Mouse (Mus musculus) liver, embryonic 14.5 days (tissue): ENCODE results near the gene Ldhd. TPM values are rescaled to one million over a fixed set of nuclear protein-coding genes. Genes with fewer than 3 reads are reported as not detected.
A peak's percentile ranks its signal among the peaks of the same experiment; 100 is the strongest.

Experiments
- ATAC-seq: fragments of 200-750 bp; cut with Nextera tagmentation; 2 replicates; pipeline ENCODE4 v1.8.0; 2017; ENCODE audit warnings: moderate number of reproducible peaks, mild to moderate bottlenecking, moderate library complexity; ENCODE audit not compliant: insufficient read depth
- DNase-seq, 3 experiments: peaks; one replicate each; pipeline ENCODE4 v3.0.0-alpha.2; 2012 to 2013; ENCODE audit warnings: low read depth in 3 of 3, low spot score in 3 of 3
- H3K27ac ChIP-seq: fragments of 300-500 bp; sonication (generic); 2 replicates; pipeline ENCODE4 v1.5.1; 2014; ENCODE audit warnings: moderate library complexity, mild to moderate bottlenecking, control low read depth, inconsistent platforms
- H3K27me3 ChIP-seq: fragments of 300-500 bp; sonication (generic); 2 replicates; pipeline ENCODE4 v1.6.1; 2014; ENCODE audit warnings: mild to moderate bottlenecking, low read length, moderate library complexity; ENCODE audit not compliant: control insufficient read depth, insufficient read depth
- H3K36me3 ChIP-seq: fragments of 300-500 bp; sonication (generic); replicated peaks from 2 replicates; pipeline ENCODE4 v1.6.1; 2014; ENCODE audit warnings: low read depth; ENCODE audit not compliant: control insufficient read depth, insufficient read depth
- H3K4me1 ChIP-seq, 2 experiments: fragments of 200-500 bp in 1 of 2; fragments of 300-500 bp in 1 of 2; sonication (generic) in 1 of 2; replicated peaks; 2 replicates each; pipeline ENCODE4 v1.6.1; 2012 to 2014; ENCODE audit warnings: antibody characterized with exemption in 1 of 2, inconsistent platforms in 1 of 2, low read length in 1 of 2; ENCODE audit not compliant: control insufficient read depth in 2 of 2, insufficient read depth in 2 of 2
- H3K4me2 ChIP-seq: fragments of 300-500 bp; sonication (generic); 2 replicates; pipeline ENCODE4 v1.6.1; 2014; ENCODE audit warnings: low read depth, mild to moderate bottlenecking, control low read depth, moderate library complexity
- H3K4me3 ChIP-seq, 2 experiments: fragments of 200-500 bp in 1 of 2; fragments of 300-500 bp in 1 of 2; sonication (generic) in 1 of 2; 2 replicates each; pipeline ENCODE4 v1.5.1; 2012 to 2014; ENCODE audit warnings: low read depth in 2 of 2, low read length in 2 of 2, mild to moderate bottlenecking in 2 of 2, control low read depth in 1 of 2, inconsistent platforms in 1 of 2, moderate library complexity in 1 of 2; ENCODE audit not compliant: insufficient read depth in 1 of 2
- H3K9ac ChIP-seq: fragments of 300-500 bp; sonication (generic); replicated peaks from 2 replicates; pipeline ENCODE4 v1.6.1; 2014; ENCODE audit warnings: mild to moderate bottlenecking, control low read depth, moderate library complexity
- H3K9me3 ChIP-seq: fragments of 300-500 bp; sonication (generic); 2 replicates; pipeline ENCODE4 v1.6.1; 2016; ENCODE audit warnings: low read length, mixed read lengths; ENCODE audit not compliant: control insufficient read depth
- CTCF ChIP-seq: IDR thresholded peaks from 2 replicates; pipeline ENCODE4 v1.5.1; 2016; ENCODE audit warnings: antibody characterized with exemption, low read depth, control low read depth
- EP300 ChIP-seq: IDR thresholded peaks from 2 replicates; pipeline ENCODE4 v1.6.1; 2016; ENCODE audit warnings: antibody characterized with exemption, low read depth
- WGBS: fragments of 180-500 bp; shearing (Covaris S2); extraction: QIAGEN DNeasy Blood & Tissue Kit; methylation state at CpG from one replicate; pipeline ENCODE4 v1.1.7; 2014; ENCODE audit not compliant: insufficient replicate concordance; 5-methylcytosine and 5-hydroxymethylcytosine counted together
- polyA plus RNA-seq, 2 experiments: library from polyadenylated mRNA; depleted of rRNA in 1 of 2; stranded (reverse) in 1 of 2; unstranded in 1 of 2; fragments of >200 nt; fragmentation: Nextera tagmentation in 1 of 2; extraction: Ambion mirVana in 1 of 2; gene quantifications; 2 replicates each; pipeline versions ENCODE4 v1.2.1 to v1.2.3; 2012 to 2014

Ldhd gene
- polyA plus RNA-seq, 2 experiments, result 0.09 to 0.10 TPM

DNA sequence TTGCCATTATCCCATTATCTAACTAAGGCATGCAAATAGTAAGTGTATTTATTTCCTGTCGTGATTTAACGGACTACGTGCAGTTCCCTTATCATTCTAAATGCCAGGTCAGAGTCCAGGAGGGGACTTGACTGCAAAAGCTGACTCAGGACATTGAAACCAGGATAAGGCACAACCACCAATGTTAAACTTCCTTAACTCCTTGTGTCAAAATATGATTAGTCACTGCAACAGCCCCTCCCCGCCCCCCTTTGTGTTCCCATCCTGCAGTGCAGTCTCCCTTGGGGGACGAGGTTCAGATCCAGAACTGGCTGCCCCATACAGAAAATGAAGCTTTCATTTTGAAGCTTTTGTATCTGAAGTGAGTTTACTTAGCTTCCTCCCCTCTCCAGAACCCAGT lies 12.3 kb upstream of the Ldhd start:
- no peaks in the 10 kb centered on the region for H3K27me3 ChIP-seq
- H3K4me3 ChIP-seq, result peak overlapping the region; percentile 69 to 89
- H3K4me2 ChIP-seq, result peak overlapping the region; percentile 97
- TF ChIP-seq CTCF, result no peak
- TF ChIP-seq EP300, result peak; percentile 66
- no peaks in the 10 kb centered on the region for H3K9me3 ChIP-seq
- peak overlapping the region; percentile 59 for H3K27ac ChIP-seq
- H3K9ac ChIP-seq, result peak overlapping the region; percentile 64
- peak in 2 of 3 experiments; percentile 32 to 49 for DNase-seq
- 2% methylated on average over 5 of the region's 5 CpGs for WGBS
- ATAC-seq, result no peak
- no peaks in the 10 kb centered on the region for H3K36me3 ChIP-seq
- peaks cover 11 to 14% of the 10 kb centered on the region in 2 experiments for H3K4me1 ChIP-seq

DNA sequence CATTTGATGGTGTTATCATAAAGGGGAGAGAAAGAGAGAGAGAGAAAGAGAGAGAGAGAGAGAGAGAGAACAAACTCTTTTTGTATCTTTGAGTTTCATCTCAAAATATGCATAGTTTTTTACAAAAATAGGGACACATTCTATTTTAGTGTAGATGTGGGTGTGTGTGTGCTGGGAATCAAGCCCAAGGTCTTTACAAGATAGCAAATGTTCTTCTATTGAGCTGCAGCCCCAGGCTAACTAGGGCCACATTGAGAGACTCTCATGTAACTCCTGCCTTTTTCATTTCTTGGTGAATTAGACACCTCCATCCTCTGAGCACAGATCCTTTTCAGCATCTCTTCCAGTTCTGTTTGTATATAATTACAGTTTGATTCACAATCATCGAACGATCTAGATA lies 10.9 kb upstream of the Ldhd start:
- no peaks in the 10 kb centered on the region for H3K36me3 ChIP-seq
- H3K4me1 ChIP-seq, result peaks cover 11 to 14% of the 10 kb centered on the region in 2 experiments
- 82% methylated on average over 2 of the region's 2 CpGs for WGBS
- no peak for DNase-seq
- TF ChIP-seq EP300 (no peak), CTCF (no peak)
- no peak overlapping the region for H3K27ac ChIP-seq
- H3K27me3 ChIP-seq, result no peaks in the 10 kb centered on the region
- no peak for ATAC-seq
- H3K4me2 ChIP-seq, result no peak overlapping the region
- no peak overlapping the region for H3K4me3 ChIP-seq
- H3K9me3 ChIP-seq, result no peaks in the 10 kb centered on the region
- no peak overlapping the region for H3K9ac ChIP-seq

DNA sequence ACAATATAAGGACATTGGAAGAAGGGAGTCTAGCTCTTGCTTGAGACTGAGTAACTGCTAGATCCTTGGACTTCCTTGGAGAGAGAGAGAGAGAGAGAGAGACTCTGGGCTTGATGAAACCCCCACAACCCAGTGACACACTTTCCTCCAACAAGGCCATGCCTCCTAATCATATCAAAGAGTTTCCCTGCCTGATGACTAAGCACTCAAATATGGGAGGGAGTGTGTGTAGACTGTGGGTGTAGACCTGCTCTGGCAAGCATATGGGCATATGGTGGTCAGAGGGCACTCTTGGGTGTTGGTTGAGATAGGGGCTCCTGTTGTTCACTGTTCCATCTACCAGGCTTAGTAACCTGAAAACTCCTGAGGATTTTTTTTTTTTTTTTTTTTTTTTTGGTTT lies 7.9 kb upstream of the Ldhd start:
- Histone ChIP-seq H3K4me1 (peaks cover 8 to 11% of the 10 kb centered on the region in 2 experiments), H3K27me3 (no peaks in the 10 kb centered on the region), H3K4me3 (no peak overlapping the region), H3K4me2 (no peak overlapping the region), H3K9ac (no peak overlapping the region), H3K27ac (no peak overlapping the region), H3K9me3 (no peaks in the 10 kb centered on the region), H3K36me3 (no peaks in the 10 kb centered on the region)
- no peak for TF ChIP-seq EP300
- TF ChIP-seq CTCF, result no peak
- ATAC-seq, result no peak
- no peak for DNase-seq

DNA sequence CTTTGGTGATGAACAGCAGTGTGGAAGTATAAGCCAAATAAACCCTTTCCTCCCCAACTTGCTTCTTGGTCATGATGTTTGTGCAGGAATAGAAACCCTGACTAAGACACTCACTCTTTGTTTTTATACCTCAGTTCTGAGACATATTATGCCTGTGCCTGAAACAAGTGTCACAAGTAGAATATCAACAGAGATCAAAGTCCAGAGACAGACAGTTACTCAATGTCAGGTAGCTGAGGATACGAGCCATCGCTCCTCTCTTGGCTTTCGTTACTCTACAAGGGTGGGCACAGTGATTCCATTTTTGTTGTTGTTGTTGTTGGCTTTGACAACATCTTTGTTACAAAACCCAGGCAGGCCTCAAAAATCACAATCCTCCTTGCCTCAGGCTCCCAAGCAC lies 2.8 kb upstream of the Ldhd start:
- no peak overlapping the region for H3K27ac ChIP-seq
- H3K4me3 ChIP-seq, result no peak overlapping the region
- H3K27me3 ChIP-seq, result no peaks in the 10 kb centered on the region
- 81% methylated on average over 3 of the region's 3 CpGs for WGBS
- no peak for ATAC-seq
- H3K4me2 ChIP-seq, result no peak overlapping the region
- TF ChIP-seq EP300 (no peak), CTCF (no peak)
- no peaks in the 10 kb centered on the region for H3K9me3 ChIP-seq
- H3K4me1 ChIP-seq, result no peaks in the 10 kb centered on the region; a peak in 1 of 4 replicates
- DNase-seq, result no peak
- H3K36me3 ChIP-seq, result no peaks in the 10 kb centered on the region
- no peak overlapping the region for H3K9ac ChIP-seq

DNA sequence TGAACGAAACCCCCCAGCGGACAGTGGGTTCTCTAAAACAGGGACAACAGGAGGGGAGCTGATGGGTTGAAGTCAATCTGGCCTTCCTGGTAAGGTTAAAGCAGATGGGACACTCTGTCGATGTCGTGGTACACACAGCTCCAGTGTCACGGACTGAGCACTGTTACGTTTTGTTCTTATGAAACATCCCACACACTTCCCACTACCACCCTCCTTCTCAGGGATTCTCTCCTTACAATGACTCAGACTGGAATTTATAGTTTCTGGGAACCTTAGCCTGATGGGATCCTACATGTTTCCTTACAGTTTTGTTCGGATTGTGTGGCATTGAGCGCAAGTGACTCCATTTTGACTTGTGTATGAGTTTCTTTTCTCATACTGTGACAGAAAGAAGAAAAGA lies 1.4 kb upstream of the Ldhd start:
- H3K27ac ChIP-seq, result no peak overlapping the region
- H3K4me1 ChIP-seq, result no peaks in the 10 kb centered on the region; a peak in 1 of 4 replicates
- TF ChIP-seq EP300 (no peak), CTCF (no peak)
- 73% methylated on average over 8 of the region's 8 CpGs for WGBS
- H3K36me3 ChIP-seq, result no peaks in the 10 kb centered on the region
- H3K4me2 ChIP-seq, result no peak overlapping the region
- H3K9me3 ChIP-seq, result no peaks in the 10 kb centered on the region
- no peaks in the 10 kb centered on the region for H3K27me3 ChIP-seq
- no peak for DNase-seq
- H3K4me3 ChIP-seq, result no peak overlapping the region
- H3K9ac ChIP-seq, result no peak overlapping the region
- ATAC-seq, result no peak
